Mouse (Mus musculus): Measurements from ENCODE around the gene Fanci.

Gene Fanci

GRCm38 (mm10) chr7:79463376-79464077 lies 71.8 kb downstream of the Fanci start:
- no peak for DNase-seq (ENCODE audit: low read depth, low spot score)

GRCm38 (mm10) chr7:79464776-79465420 lies 73.2 kb downstream of the Fanci start:
- no peak for DNase-seq (ENCODE audit: low read depth, low spot score)

- peak; percentile 35 for DNase-seq (ENCODE audit: low read depth, low spot score)
Observed at GRCm38 (mm10) chr7:79465461-79466044, 73.8 kb downstream of the Fanci start.

GRCm38 (mm10) chr7:79466053-79466901 lies 74.5 kb downstream of the Fanci start, which contains the start of gene Polg:
Polg (minus strand) TSS chr7:79466362.
- DNase-seq (ENCODE audit: low read depth, low spot score): peak; percentile 90

- no peak for DNase-seq (ENCODE audit: low read depth, low spot score)
Observed at GRCm38 (mm10) chr7:79467951-79468350, 76.2 kb downstream of the Fanci start.

GRCm38 (mm10) chr7:79468994-79469393 lies 77.3 kb downstream of the Fanci start:
- DNase-seq (ENCODE audit: low read depth, low spot score): no peak

- no peak for DNase-seq (ENCODE audit: low read depth, low spot score)
Observed at GRCm38 (mm10) chr7:79469766-79470165, 78.0 kb downstream of the Fanci start.

- no peak for DNase-seq (ENCODE audit: low read depth, low spot score)
Observed at GRCm38 (mm10) chr7:79470718-79471117, 79.0 kb downstream of the Fanci start.

GRCm38 (mm10) chr7:79471436-79471835 lies 79.7 kb downstream of the Fanci start:
- no peak for DNase-seq (ENCODE audit: low read depth, low spot score)

GRCm38 (mm10) chr7:79472792-79473191 lies 81.1 kb downstream of the Fanci start:
- peak; percentile 30 for DNase-seq (ENCODE audit: low read depth, low spot score)

GRCm38 (mm10) chr7:79473496-79474194 lies 81.9 kb downstream of the Fanci start:
- DNase-seq (ENCODE audit: low read depth, low spot score): no peak

GRCm38 (mm10) chr7:79474831-79475399 lies 83.2 kb downstream of the Fanci start:
- DNase-seq (ENCODE audit: low read depth, low spot score): no peak

GRCm38 (mm10) chr7:79486528-79486927 lies 94.8 kb downstream of the Fanci start:
- no peak for DNase-seq (ENCODE audit: low read depth, low spot score)

- no peak for DNase-seq (ENCODE audit: low read depth, low spot score)
Observed at GRCm38 (mm10) chr7:79493915-79494314, 102.2 kb downstream of the Fanci start.

GRCm38 (mm10) chr7:79495988-79496815 lies 104.5 kb downstream of the Fanci start:
- DNase-seq (ENCODE audit: low read depth, low spot score): peak; percentile 20

- DNase-seq (ENCODE audit: low read depth, low spot score): no peak
Observed at GRCm38 (mm10) chr7:79496816-79497328, 105.1 kb downstream of the Fanci start.

GRCm38 (mm10) chr7:79497701-79498115 lies 106.0 kb downstream of the Fanci start:
- no peak for DNase-seq (ENCODE audit: low read depth, low spot score)

- DNase-seq (ENCODE audit: low read depth, low spot score): no peak
Observed at GRCm38 (mm10) chr7:79498356-79498755, 106.6 kb downstream of the Fanci start.

GRCm38 (mm10) chr7:79498965-79499595 lies 107.4 kb downstream of the Fanci start:
- no peak for DNase-seq (ENCODE audit: low read depth, low spot score)
